Mouse (Mus musculus) E14TG2a.4 (cell line): ENCODE measurements around the gene Smg9.
A peak's percentile ranks its signal among the peaks of the same experiment; 100 is the strongest.

ENCODE experiments used
- H3K27me3 ChIP-seq: 2 replicates; pipeline ENCODE4 v1.6.1; 2014; ENCODE audit warnings: low read length, control low read depth; ENCODE audit not compliant: insufficient read depth
- H3K36me3 ChIP-seq: 2 replicates; pipeline ENCODE4 v1.6.1; 2014; ENCODE audit warnings: low read length, control low read depth; ENCODE audit not compliant: insufficient read depth
- H3K4me1 ChIP-seq: replicated peaks from 2 replicates; pipeline ENCODE4 v1.6.1; 2014; ENCODE audit warnings: low read depth, low read length, control low read depth
- H3K4me3 ChIP-seq: replicated peaks from 2 replicates; pipeline ENCODE4 v1.5.1; 2014; ENCODE audit warnings: mild to moderate bottlenecking, low read length
- H3K9me3 ChIP-seq: 2 replicates; pipeline ENCODE4 v1.6.1; 2014; ENCODE audit warnings: low read length, control low read depth
- CTCF ChIP-seq: conservative IDR thresholded peaks from 2 replicates; pipeline ENCODE4 v1.5.1; 2014; ENCODE audit warnings: low read length
- NANOG ChIP-seq: IDR thresholded peaks from 2 replicates; pipeline ENCODE4 v1.6.1; 2014; ENCODE audit warnings: borderline replicate concordance, low read length, mixed read lengths
- POU5F1 ChIP-seq: IDR thresholded peaks from 2 replicates; pipeline ENCODE4 v1.6.1; 2014; ENCODE audit warnings: low read length, borderline replicate concordance

The Smg9 gene

GRCm38 (mm10) chr7:24437981-24438380 is 38.6 kb downstream of the Smg9 start:
- Histone ChIP-seq H3K27me3 (peaks cover 38% of the 10 kb centered on the region), H3K36me3 (no peaks in the 10 kb centered on the region), H3K9me3 (no peaks in the 10 kb centered on the region), H3K4me3 (no peak overlapping the region), H3K4me1 (peaks cover 10% of the 10 kb centered on the region)
- TF ChIP-seq NANOG (no peak), CTCF (no peak), POU5F1 (no peak)

GRCm38 (mm10) chr7:24439191-24439590 is 39.8 kb downstream of the Smg9 start:
- Histone ChIP-seq H3K9me3 (no peaks in the 10 kb centered on the region), H3K4me3 (no peak overlapping the region), H3K36me3 (no peaks in the 10 kb centered on the region), H3K27me3 (peaks cover 26% of the 10 kb centered on the region), H3K4me1 (peaks cover 10% of the 10 kb centered on the region)
- no peak for TF ChIP-seq CTCF
- no peak for TF ChIP-seq NANOG
- TF ChIP-seq POU5F1 = no peak

GRCm38 (mm10) chr7:24439891-24440290 is 40.5 kb downstream of the Smg9 start:
- no peaks in the 10 kb centered on the region for H3K9me3 ChIP-seq
- no peak overlapping the region for H3K4me3 ChIP-seq
- peaks cover 19% of the 10 kb centered on the region for H3K27me3 ChIP-seq
- TF ChIP-seq NANOG (no peak), POU5F1 (no peak), CTCF (no peak)
- peaks cover 10% of the 10 kb centered on the region for H3K4me1 ChIP-seq
- H3K36me3 ChIP-seq = no peaks in the 10 kb centered on the region

- TF ChIP-seq POU5F1 (no peak), CTCF (peak; percentile 85)
- Histone ChIP-seq H3K4me1 (peaks cover 15% of the 10 kb centered on the region), H3K9me3 (peaks cover 7% of the 10 kb centered on the region; the same call in 1 of the 2 replicates), H3K36me3 (no peaks in the 10 kb centered on the region), H3K27me3 (peaks cover 22% of the 10 kb centered on the region), H3K4me3 (no peak overlapping the region)
Observed at GRCm38 (mm10) chr7:24441785-24442184, 42.4 kb downstream of the Smg9 start.

GRCm38 (mm10) chr7:24442313-24442712 is 42.9 kb downstream of the Smg9 start:
- peaks cover 9% of the 10 kb centered on the region; the same call in 1 of the 2 replicates for H3K9me3 ChIP-seq
- H3K27me3 ChIP-seq = peaks cover 25% of the 10 kb centered on the region
- no peak for TF ChIP-seq POU5F1
- TF ChIP-seq NANOG = no peak
- no peak for TF ChIP-seq CTCF
- H3K36me3 ChIP-seq = no peaks in the 10 kb centered on the region
- H3K4me3 ChIP-seq = no peak overlapping the region
- peaks cover 15% of the 10 kb centered on the region for H3K4me1 ChIP-seq

GRCm38 (mm10) chr7:24445266-24445926 is 46.0 kb downstream of the Smg9 start:
- H3K9me3 ChIP-seq = peaks cover 11% of the 10 kb centered on the region; the same call in 1 of the 2 replicates
- no peaks in the 10 kb centered on the region for H3K36me3 ChIP-seq
- no peak overlapping the region for H3K4me3 ChIP-seq
- TF ChIP-seq CTCF (no peak), POU5F1 (no peak), NANOG (no peak)
- peaks cover 22% of the 10 kb centered on the region for H3K27me3 ChIP-seq
- peaks cover 34% of the 10 kb centered on the region for H3K4me1 ChIP-seq

- Histone ChIP-seq H3K27me3 (peaks cover 29% of the 10 kb centered on the region), H3K9me3 (peaks cover 11% of the 10 kb centered on the region; the same call in 1 of the 2 replicates), H3K36me3 (no peaks in the 10 kb centered on the region), H3K4me3 (no peak overlapping the region), H3K4me1 (peaks cover 48% of the 10 kb centered on the region)
- TF ChIP-seq CTCF (peak; percentile 32), NANOG (no peak)
Observed at GRCm38 (mm10) chr7:24446697-24447340, 47.4 kb downstream of the Smg9 start.

- Histone ChIP-seq H3K9me3 (peaks cover 11% of the 10 kb centered on the region; the same call in 1 of the 2 replicates), H3K4me1 (peaks cover 56% of the 10 kb centered on the region), H3K36me3 (no peaks in the 10 kb centered on the region), H3K4me3 (no peak overlapping the region), H3K27me3 (peaks cover 36% of the 10 kb centered on the region)
- TF ChIP-seq CTCF (no peak), POU5F1 (no peak), NANOG (no peak)
Observed at GRCm38 (mm10) chr7:24448782-24449517, 49.5 kb downstream of the Smg9 start.
